Mouse (Mus musculus) ES-E14 (cell line): ENCODE measurements around the gene Cxcr5.

Source experiments
- CHD2 ChIP-seq: IDR thresholded peaks from 2 replicates; pipeline ENCODE4 v1.6.1; 2014; ENCODE audit warnings: mild to moderate bottlenecking, low read depth, low read length, inconsistent platforms
- HCFC1 ChIP-seq: IDR thresholded peaks from 2 replicates; pipeline ENCODE4 v1.6.1; 2012; ENCODE audit warnings: low read length, inconsistent platforms, borderline replicate concordance; ENCODE audit not compliant: insufficient read depth
- ZC3H11A ChIP-seq: IDR thresholded peaks from 2 replicates; pipeline ENCODE4 v1.6.1; 2012; ENCODE audit warnings: low read depth, mild to moderate bottlenecking, inconsistent platforms, low read length, borderline replicate concordance
- ZNF384 ChIP-seq: IDR thresholded peaks from 2 replicates; pipeline ENCODE4 v1.6.1; 2012; ENCODE audit warnings: low read depth, low read length, inconsistent platforms

- TF ChIP-seq ZC3H11A (no peak), ZNF384 (no peak), CHD2 (no peak), HCFC1 (no peak)
Observed at GRCm38 (mm10) chr9:44597742-44598141, 36.1 kb upstream of the Cxcr5 start.
